Mouse (Mus musculus): ENCODE data around the gene Vps13d. TPM values are rescaled to one million over a fixed set of nuclear protein-coding genes. Genes with fewer than 3 reads are reported as not detected.

Gene Vps13d
- polyA plus RNA-seq, 1 experiment from 2014 or later, result 6.4 TPM

- no peaks in the 10 kb centered on the region for H3K36me3 ChIP-seq
- H3K4me1 ChIP-seq, result peaks cover 13% of the 10 kb centered on the region; the same call in 1 of the 2 replicates
- peaks cover 6% of the 10 kb centered on the region; the same call in 1 of the 2 replicates for H3K27me3 ChIP-seq (ENCODE audit: insufficient read depth, poor library complexity, severe bottlenecking)
- no peak overlapping the region for H3K4me3 ChIP-seq
- DNase-seq (ENCODE audit: low spot score), result no peak
- H3K9me3 ChIP-seq, result no peaks in the 10 kb centered on the region
- 76% methylated on average over 3 of the region's 3 CpGs for WGBS
- H3K27ac ChIP-seq, result no peak overlapping the region
These were observed 258.1 kb downstream of the Vps13d start for GRCm38 (mm10) chr4:144936563-144937154.

- Histone ChIP-seq H3K27me3 (ENCODE audit: insufficient read depth, poor library complexity, severe bottlenecking) (no peaks in the 10 kb centered on the region), H3K4me1 (peaks cover 23% of the 10 kb centered on the region), H3K36me3 (no peaks in the 10 kb centered on the region), H3K4me3 (no peak overlapping the region), H3K27ac (no peak overlapping the region), H3K9me3 (no peaks in the 10 kb centered on the region)
- no peak for DNase-seq (ENCODE audit: low spot score)
- 9% methylated on average over 1 of the region's 1 CpGs for WGBS
These were observed 260.3 kb downstream of the Vps13d start for GRCm38 (mm10) chr4:144934501-144934900.

GRCm38 (mm10) chr4:144931167-144931566 is 263.6 kb downstream of the Vps13d start:
- Histone ChIP-seq H3K9me3 (no peaks in the 10 kb centered on the region), H3K27ac (peak overlapping the region; percentile 52; the same call in 1 of the 2 replicates)
- 83% methylated on average over 7 of the region's 7 CpGs for WGBS

GRCm38 (mm10) chr4:144930366-144930765 is 264.4 kb downstream of the Vps13d start:
- DNase-seq (ENCODE audit: low spot score), result no peak
- H3K27me3 ChIP-seq (ENCODE audit: insufficient read depth, poor library complexity, severe bottlenecking), result peaks cover 22% of the 10 kb centered on the region; the same call in 1 of the 2 replicates
- no peaks in the 10 kb centered on the region for H3K36me3 ChIP-seq
- 9% methylated on average over 10 of the region's 10 CpGs for WGBS
- H3K9me3 ChIP-seq, result no peaks in the 10 kb centered on the region
- peak overlapping the region; percentile 52 for H3K27ac ChIP-seq
- H3K4me3 ChIP-seq, result no peak overlapping the region
- H3K4me1 ChIP-seq, result peaks cover 24% of the 10 kb centered on the region

More at GRCm38 (mm10) chr4:144931167-144931566, 263.6 kb downstream of the Vps13d start:
- Histone ChIP-seq H3K4me1 (peaks cover 24% of the 10 kb centered on the region), H3K36me3 (no peaks in the 10 kb centered on the region), H3K4me3 (no peak overlapping the region), H3K27me3 (ENCODE audit: insufficient read depth, poor library complexity, severe bottlenecking) (peaks cover 20% of the 10 kb centered on the region; the same call in 1 of the 2 replicates)
- DNase-seq (ENCODE audit: low spot score), result no peak

- peaks cover 24% of the 10 kb centered on the region for H3K4me1 ChIP-seq
- H3K4me3 ChIP-seq, result no peak overlapping the region
- H3K27me3 ChIP-seq (ENCODE audit: insufficient read depth, poor library complexity, severe bottlenecking), result peaks cover 22% of the 10 kb centered on the region; the same call in 1 of the 2 replicates
- H3K9me3 ChIP-seq, result no peaks in the 10 kb centered on the region
- WGBS, result 86% methylated on average over 1 of the region's 1 CpGs
- H3K27ac ChIP-seq, result peak overlapping the region; percentile 42; the same call in 1 of the 2 replicates
- H3K36me3 ChIP-seq, result no peaks in the 10 kb centered on the region
- no peak for DNase-seq (ENCODE audit: low spot score)
These were observed 265.0 kb downstream of the Vps13d start for GRCm38 (mm10) chr4:144929811-144930221.

- no peak overlapping the region for H3K27ac ChIP-seq
- peaks cover 20% of the 10 kb centered on the region for H3K4me1 ChIP-seq
- WGBS, result 85% methylated on average over 5 of the region's 5 CpGs
These were observed 265.9 kb downstream of the Vps13d start for GRCm38 (mm10) chr4:144928693-144929436.

More at GRCm38 (mm10) chr4:144928693-144929436, 265.9 kb downstream of the Vps13d start:
- H3K27me3 ChIP-seq (ENCODE audit: insufficient read depth, poor library complexity, severe bottlenecking), result peaks cover 22% of the 10 kb centered on the region; the same call in 1 of the 2 replicates
- no peak for DNase-seq (ENCODE audit: low spot score)
- H3K9me3 ChIP-seq, result no peaks in the 10 kb centered on the region
- H3K36me3 ChIP-seq, result no peaks in the 10 kb centered on the region
- no peak overlapping the region for H3K4me3 ChIP-seq

Other genes starting within 250 kb of the Vps13d start
- 2.5 and 4.2 TPM in 2 replicates for gene Tnfrsf1b, start 51.9 kb upstream of the Vps13d start, polyA plus RNA-seq (2016; fragmentation: Nextera tagmentation; extraction: Ambion mirVana)
- not detected in 2 replicates for gene Tnfrsf8, start 120.2 kb upstream of the Vps13d start, polyA plus RNA-seq (2016; fragmentation: Nextera tagmentation; extraction: Ambion mirVana)

Data from heart, embryonic 10.5 days (tissue).